Mouse (Mus musculus) forebrain, postnatal 0 days (tissue): Measurements from ENCODE around the gene Ntn3. TPM values are rescaled to one million over a fixed set of nuclear protein-coding genes. Genes with fewer than 3 reads are reported as not detected.
A peak's percentile ranks its signal among the peaks of the same experiment; 100 is the strongest.

Experiments used
- ATAC-seq: fragments of 200-750 bp; cut with Nextera tagmentation; 2 replicates; pipeline ENCODE4 v1.8.0; 2017; ENCODE audit warnings: mild to moderate bottlenecking, moderate library complexity
- DNase-seq: peaks from one replicate; pipeline ENCODE4 v3.0.0-alpha.2; 2015
- H3K27ac ChIP-seq: fragments of 300-500 bp; sonication (generic); 2 replicates; pipeline ENCODE4 v1.5.1; 2014; ENCODE audit warnings: low read depth, mild to moderate bottlenecking, antibody characterized with exemption, low read length, moderate library complexity, mixed read lengths
- H3K27me3 ChIP-seq: fragments of 300-500 bp; sonication (generic); 2 replicates; pipeline ENCODE4 v1.6.1; 2014; ENCODE audit warnings: mild to moderate bottlenecking, low read length, mixed read lengths; ENCODE audit not compliant: insufficient read depth
- H3K36me3 ChIP-seq: fragments of 300-500 bp; sonication (generic); 2 replicates; pipeline ENCODE4 v1.6.1; 2014; ENCODE audit warnings: mild to moderate bottlenecking, moderate library complexity; ENCODE audit not compliant: insufficient read depth
- H3K4me1 ChIP-seq: fragments of 300-500 bp; sonication (generic); 2 replicates; pipeline ENCODE4 v1.6.1; 2014; ENCODE audit warnings: antibody characterized with exemption; ENCODE audit not compliant: insufficient read depth
- H3K4me2 ChIP-seq: fragments of 300-500 bp; sonication (generic); 2 replicates; pipeline ENCODE4 v1.6.1; 2014; ENCODE audit warnings: low read depth, mild to moderate bottlenecking, moderate library complexity
- H3K4me3 ChIP-seq: fragments of 300-500 bp; sonication (generic); 2 replicates; pipeline ENCODE4 v1.5.1; 2014; ENCODE audit warnings: low read depth, low read length, mixed read lengths
- H3K9ac ChIP-seq: fragments of 300-500 bp; sonication (generic); 2 replicates; pipeline ENCODE4 v1.6.1; 2014; ENCODE audit warnings: mild to moderate bottlenecking
- H3K9me3 ChIP-seq: fragments of 300-500 bp; sonication (generic); 2 replicates; pipeline ENCODE4 v1.6.1; 2016; ENCODE audit warnings: low read length
- CTCF ChIP-seq: sonication (generic); IDR thresholded peaks from 2 replicates; pipeline ENCODE4 v1.5.1; 2016; ENCODE audit warnings: antibody characterized with exemption, control low read depth, low read depth
- WGBS: fragments of 180-500 bp; shearing (Covaris S2); extraction: QIAGEN DNeasy Blood & Tissue Kit; methylation state at CpG from one replicate; pipeline ENCODE4 v1.1.7; 2014; 5-methylcytosine and 5-hydroxymethylcytosine counted together
- polyA plus RNA-seq: library from polyadenylated mRNA; unstranded; fragments of >200 nt; fragmentation: Nextera tagmentation; extraction: Ambion mirVana; gene quantifications from 2 replicates; pipeline ENCODE4 v1.2.1, GENCODE M21; 2015
- total RNA-seq: library from RNA; depleted of rRNA; stranded (reverse); fragments of >200 nt; gene quantifications from 2 replicates; pipeline ENCODE4 v1.2.3, GENCODE M21; 2014

Ntn3 gene
- total and polyA plus RNA-seq, 2 experiments from 2014 or later = 4.0 to 19.6 TPM

DNA sequence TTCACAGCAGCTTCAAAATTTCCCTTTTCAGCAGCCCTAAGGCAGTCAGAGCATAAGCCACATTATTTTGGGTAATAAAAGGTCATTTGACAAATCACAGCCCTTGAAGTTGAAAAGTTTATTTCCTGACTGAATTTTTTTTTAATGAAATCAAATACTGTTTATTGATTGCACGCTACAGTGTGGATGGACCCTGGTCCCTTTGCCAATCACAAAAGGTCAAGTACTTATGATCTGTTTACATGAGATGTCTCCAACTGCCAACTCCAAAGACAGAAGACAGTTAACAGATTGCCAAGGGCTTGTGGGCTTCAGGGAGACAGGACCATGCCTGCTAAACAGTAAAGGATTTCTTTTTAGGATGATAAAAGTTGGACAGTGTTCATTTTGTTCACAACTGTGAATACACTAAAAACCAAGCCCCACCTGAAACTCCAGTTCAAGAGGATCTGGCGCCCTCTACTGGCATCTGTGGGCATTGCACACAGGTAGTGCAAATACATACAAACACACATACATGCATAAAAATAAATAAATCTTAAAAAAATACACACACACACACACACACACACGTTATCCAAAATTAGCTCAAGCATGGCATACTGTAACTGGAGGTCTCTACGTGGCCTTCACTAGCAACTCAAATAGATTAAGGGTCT is 34.1 kb upstream of the Ntn3 start:
- WGBS = 89% methylated on average over 4 of the region's 4 CpGs
- ATAC-seq (no peak), DNase-seq (peak; percentile 36)
- Histone ChIP-seq H3K36me3 (peaks cover 47% of the 10 kb centered on the region), H3K9ac (no peak overlapping the region), H3K4me2 (no peak overlapping the region), H3K4me1 (no peaks in the 10 kb centered on the region), H3K27ac (no peak overlapping the region), H3K4me3 (no peak overlapping the region), H3K9me3 (no peaks in the 10 kb centered on the region), H3K27me3 (no peaks in the 10 kb centered on the region)
- TF ChIP-seq CTCF = peak; percentile 72

DNA sequence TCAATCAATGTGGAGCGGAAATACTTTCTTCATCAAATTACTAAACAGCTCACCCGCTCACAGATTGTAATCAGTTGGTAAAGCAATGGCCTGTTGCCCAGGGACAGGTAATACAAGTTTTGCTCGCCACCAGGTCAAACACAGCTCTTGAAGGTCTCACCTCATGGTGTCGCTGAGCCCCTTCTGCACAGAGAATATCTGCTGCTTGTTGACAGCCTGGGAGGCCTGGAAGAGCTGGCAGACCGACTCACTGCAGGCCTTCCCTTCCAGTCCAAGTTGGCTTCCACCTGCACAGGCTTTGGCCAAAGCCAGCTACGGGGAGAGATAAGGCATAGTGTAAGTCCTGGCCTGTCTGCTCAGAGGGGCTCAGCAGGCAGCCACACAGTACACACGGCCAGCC is 27.6 kb upstream of the Ntn3 start:
- Histone ChIP-seq H3K9me3 (no peaks in the 10 kb centered on the region), H3K27ac (no peak overlapping the region), H3K4me1 (no peaks in the 10 kb centered on the region), H3K4me3 (no peak overlapping the region), H3K4me2 (no peak overlapping the region), H3K9ac (no peak overlapping the region), H3K27me3 (no peaks in the 10 kb centered on the region), H3K36me3 (peaks cover 44% of the 10 kb centered on the region)
- ATAC-seq (no peak), DNase-seq (no peak)
- WGBS = 93% methylated on average over 7 of the region's 7 CpGs
- no peak for TF ChIP-seq CTCF

DNA sequence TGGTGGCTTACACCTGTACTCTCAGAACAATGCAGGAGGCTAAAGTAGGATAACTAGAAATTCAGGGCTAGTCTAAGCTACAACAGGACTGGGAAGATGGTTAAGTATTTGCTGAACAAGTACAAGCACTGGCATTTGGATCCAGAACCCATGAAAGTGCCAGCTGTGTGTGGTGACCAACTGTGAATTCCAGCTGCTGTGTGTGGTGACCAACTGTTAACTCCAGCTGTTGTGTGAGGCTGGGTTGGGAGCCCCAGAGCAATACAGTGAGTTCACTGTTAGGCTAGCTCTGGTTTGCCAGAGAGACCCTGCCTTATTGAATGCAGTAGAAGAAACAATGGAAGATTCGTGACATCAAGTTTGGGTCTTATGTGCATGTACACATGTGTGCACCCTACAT is 27.1 kb upstream of the Ntn3 start:
- H3K4me1 ChIP-seq = no peaks in the 10 kb centered on the region
- H3K27ac ChIP-seq = no peak overlapping the region
- no peak overlapping the region for H3K9ac ChIP-seq
- H3K27me3 ChIP-seq = no peaks in the 10 kb centered on the region
- H3K36me3 ChIP-seq = peaks cover 43% of the 10 kb centered on the region
- no peak overlapping the region for H3K4me3 ChIP-seq
- TF ChIP-seq CTCF = no peak
- WGBS = 100% methylated on average over 1 of the region's 1 CpGs
- no peaks in the 10 kb centered on the region for H3K9me3 ChIP-seq
- ATAC-seq = no peak
- H3K4me2 ChIP-seq = no peak overlapping the region
- no peak for DNase-seq

DNA sequence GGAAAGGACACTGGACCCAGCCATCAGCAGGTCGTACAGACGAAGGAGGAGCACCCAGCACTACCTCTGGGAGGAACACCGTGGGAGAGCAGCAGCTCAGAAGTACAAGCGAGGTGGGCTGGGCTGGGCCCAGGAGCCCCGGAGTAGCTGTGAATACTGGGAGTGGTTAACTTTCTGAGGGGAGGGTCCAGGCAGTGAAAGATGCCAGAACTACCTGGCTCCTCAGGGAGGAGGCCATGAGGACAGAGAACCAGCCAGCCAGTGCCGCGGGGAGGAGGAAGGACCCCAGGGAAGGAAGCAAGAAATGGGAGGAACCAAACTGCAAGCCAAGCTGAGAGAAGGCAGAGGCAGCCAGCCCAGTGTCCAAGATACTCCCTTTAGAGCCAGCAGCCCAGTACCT is 18.6 kb upstream of the Ntn3 start:
- peaks cover 33% of the 10 kb centered on the region for H3K36me3 ChIP-seq
- WGBS = 95% methylated on average over 7 of the region's 7 CpGs
- TF ChIP-seq CTCF = no peak

DNA sequence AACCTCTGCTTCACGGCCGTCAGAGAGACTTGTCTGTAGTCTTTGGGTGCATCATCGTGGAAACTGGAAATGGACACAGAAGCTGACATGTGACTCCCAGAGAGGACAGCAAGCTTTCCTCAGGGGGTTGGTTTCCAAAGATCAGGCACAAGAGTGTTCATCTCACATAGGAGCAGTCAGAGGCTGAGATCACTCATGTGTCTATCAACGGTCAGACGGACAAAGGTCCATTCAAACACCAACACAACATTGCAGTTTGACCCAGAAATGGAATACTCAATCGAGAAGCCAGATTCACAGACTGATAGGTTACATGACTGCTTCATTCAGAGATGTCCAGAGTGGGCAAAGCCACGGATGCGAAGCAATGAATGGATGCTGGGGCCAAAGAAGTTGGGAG is 17.4 kb upstream of the Ntn3 start:
- ATAC-seq (no peak), DNase-seq (no peak)
- H3K36me3 ChIP-seq = peaks cover 28% of the 10 kb centered on the region
- no peak overlapping the region for H3K9ac ChIP-seq
- TF ChIP-seq CTCF = no peak
- WGBS = 92% methylated on average over 8 of the region's 8 CpGs
- H3K27me3 ChIP-seq = no peaks in the 10 kb centered on the region
- no peaks in the 10 kb centered on the region for H3K9me3 ChIP-seq
- H3K27ac ChIP-seq = no peak overlapping the region
- H3K4me1 ChIP-seq = no peaks in the 10 kb centered on the region
- no peak overlapping the region for H3K4me2 ChIP-seq
- no peak overlapping the region for H3K4me3 ChIP-seq

More for the DNA sequence above, 18.6 kb upstream of the Ntn3 start:
- Histone ChIP-seq H3K4me2 (no peak overlapping the region), H3K4me3 (no peak overlapping the region), H3K9ac (no peak overlapping the region), H3K9me3 (no peaks in the 10 kb centered on the region), H3K27me3 (no peaks in the 10 kb centered on the region), H3K4me1 (no peaks in the 10 kb centered on the region), H3K27ac (no peak overlapping the region)
- ATAC-seq (no peak), DNase-seq (no peak)

DNA sequence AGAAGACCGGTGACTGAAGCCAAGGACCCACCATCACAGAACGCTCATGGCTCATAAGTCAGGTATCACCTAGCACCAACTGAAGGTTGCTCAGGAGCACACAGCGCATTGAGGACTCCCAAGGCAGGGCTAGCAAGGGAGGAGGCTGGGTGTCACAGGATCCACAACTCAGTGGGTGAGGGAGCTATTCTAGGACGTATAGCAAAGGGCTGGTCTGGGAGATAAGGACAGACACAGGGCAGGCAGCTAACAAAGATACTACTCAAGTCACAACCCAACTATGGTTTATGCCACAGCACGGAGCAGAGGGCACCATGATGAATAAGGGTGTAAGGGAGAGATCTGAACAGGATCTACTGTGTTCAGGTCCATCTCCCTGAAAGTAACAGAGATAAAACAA is 16.5 kb upstream of the Ntn3 start:
- no peak overlapping the region for H3K27ac ChIP-seq
- H3K36me3 ChIP-seq = peaks cover 28% of the 10 kb centered on the region
- DNase-seq (no peak), ATAC-seq (no peak)
- TF ChIP-seq CTCF = no peak
- no peak overlapping the region for H3K4me3 ChIP-seq
- H3K27me3 ChIP-seq = no peaks in the 10 kb centered on the region
- no peak overlapping the region for H3K9ac ChIP-seq
- H3K4me2 ChIP-seq = no peak overlapping the region
- H3K9me3 ChIP-seq = no peaks in the 10 kb centered on the region
- H3K4me1 ChIP-seq = 0 out of 2 replicates have a peak, but pooled peaks cover 3% of the 10 kb centered on the region
- 96% methylated on average over 5 of the region's 5 CpGs for WGBS

DNA sequence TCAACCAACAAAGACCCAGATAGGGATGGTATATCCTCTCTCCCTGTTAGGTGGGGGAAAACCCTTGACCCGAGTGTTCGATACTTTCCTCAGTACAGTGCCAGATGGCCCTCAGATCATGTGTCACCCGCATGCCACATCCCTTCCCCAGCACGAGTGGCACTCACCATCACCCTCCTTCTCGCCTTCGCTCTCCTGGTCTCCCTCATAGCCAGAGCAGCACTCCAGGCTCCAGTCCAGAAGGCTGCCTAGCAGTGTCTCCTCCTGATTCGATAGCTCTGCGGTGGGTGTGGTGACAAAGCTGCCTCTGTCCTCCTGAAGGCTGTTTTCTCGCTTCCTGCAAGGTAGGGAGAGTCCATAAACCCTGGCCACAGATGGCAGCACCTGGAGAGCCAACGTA is 15.4 kb upstream of the Ntn3 start:
- Histone ChIP-seq H3K27ac (no peak overlapping the region), H3K9me3 (no peaks in the 10 kb centered on the region), H3K36me3 (peaks cover 24% of the 10 kb centered on the region), H3K27me3 (no peaks in the 10 kb centered on the region), H3K9ac (no peak overlapping the region), H3K4me1 (peaks cover 8% of the 10 kb centered on the region; the same call in 1 of the 2 replicates), H3K4me2 (no peak overlapping the region), H3K4me3 (no peak overlapping the region)
- DNase-seq (no peak), ATAC-seq (no peak)
- 89% methylated on average over 10 of the region's 10 CpGs for WGBS
- TF ChIP-seq CTCF = no peak
